Mouse (Mus musculus): ENCODE results near the gene Tmem63c.

Tmem63c gene

GRCm38 (mm10) chr12:87021040-87021439 lies at the start of gene Tmem63c:
TSS of gene Tmem63c (plus strand) at chr12:87021340.
- in situ Hi-C loops (cut with MboI, MseI), result no loop called here

DNA sequence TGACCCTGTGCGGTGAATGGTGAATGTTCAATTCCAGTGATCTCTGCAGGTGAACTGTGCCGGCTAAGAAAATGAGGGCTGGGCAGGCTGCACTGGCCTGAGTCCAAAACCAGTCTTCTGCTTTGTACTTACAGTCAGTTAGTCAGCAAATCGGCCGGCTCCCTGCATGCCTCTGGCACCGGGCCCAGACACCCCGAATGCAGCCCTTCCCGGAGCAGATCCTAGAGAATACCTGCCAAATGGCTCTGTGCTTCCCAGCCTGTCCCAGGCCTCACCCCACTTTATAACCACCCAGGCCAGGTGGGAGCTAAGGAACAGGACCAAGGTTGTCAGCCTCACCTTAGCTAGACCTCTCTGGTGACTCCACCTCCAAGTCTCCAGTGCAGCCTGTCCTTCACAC lies 47.9 kb upstream of the Tmem63c start:
- in situ Hi-C loops (cut with MboI, MseI), result no loop called here

DNA sequence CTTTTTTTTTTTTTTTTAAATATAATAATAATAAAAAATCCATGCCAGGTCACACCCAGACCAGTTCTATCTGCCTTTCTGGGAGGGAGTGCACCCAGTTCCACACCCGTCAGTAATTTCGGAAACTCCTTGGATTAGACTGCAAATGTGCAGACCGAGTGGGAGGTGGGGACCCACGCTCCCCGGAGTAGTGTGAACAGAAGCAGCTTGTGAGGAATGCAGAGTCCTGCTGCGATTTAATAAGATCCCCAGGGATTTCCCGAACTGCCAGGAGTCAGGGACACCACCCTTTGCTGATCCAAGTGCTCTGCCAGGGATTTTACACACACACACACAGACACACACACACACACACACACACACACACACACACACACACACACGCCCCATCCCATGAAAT lies 47.4 kb upstream of the Tmem63c start:
- in situ Hi-C loops (cut with MboI, MseI), result no loop called here

DNA sequence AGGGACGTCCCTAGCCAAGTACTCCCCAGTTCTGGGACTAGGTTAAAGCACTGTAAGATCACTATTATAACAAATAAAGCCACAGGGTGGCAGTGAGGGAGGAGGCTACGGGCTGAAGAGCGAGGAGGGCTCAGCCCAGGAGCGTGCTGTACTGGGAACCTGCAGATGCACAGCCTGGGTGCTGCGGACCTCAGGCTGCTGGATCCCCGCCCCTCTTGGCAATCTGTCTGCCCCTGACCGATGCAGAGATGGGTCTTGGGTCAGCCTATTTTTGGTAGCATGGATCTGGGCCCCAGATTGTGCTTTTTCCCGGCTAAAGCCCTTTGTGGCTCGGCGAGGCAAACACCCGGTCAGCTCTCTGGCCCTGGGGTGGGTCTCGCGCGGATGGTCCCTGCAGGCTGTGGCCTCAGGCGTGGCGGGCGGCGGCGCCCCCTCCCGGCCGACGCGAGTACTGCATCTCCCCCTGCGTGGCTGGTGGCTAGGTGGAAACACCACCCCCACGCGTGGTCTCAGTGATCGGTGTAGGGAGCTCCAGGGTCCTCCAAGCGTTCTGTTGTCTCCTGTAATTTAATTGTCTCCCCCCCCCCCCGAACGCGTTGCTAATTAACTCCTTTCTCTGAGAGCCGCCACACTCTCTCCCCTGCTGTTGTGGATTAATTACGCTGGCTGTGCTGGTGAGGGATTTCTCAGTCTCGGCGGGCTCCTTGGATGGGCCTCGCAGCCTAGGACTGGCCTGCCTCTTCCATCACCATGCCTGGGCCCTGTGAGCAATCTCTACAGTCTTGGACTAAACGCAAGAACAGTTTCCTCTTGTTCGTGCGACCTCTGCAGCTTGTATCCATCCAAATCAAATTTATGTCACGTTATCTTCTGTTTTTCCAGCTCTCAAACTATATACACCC lies 46.5 kb upstream of the Tmem63c start:
- in situ Hi-C loops (cut with MboI, MseI), result loop anchor here (5.0 kb wide), 1 partner anchor 207 kb away; no protein-coding TSS in a partner anchor

DNA sequence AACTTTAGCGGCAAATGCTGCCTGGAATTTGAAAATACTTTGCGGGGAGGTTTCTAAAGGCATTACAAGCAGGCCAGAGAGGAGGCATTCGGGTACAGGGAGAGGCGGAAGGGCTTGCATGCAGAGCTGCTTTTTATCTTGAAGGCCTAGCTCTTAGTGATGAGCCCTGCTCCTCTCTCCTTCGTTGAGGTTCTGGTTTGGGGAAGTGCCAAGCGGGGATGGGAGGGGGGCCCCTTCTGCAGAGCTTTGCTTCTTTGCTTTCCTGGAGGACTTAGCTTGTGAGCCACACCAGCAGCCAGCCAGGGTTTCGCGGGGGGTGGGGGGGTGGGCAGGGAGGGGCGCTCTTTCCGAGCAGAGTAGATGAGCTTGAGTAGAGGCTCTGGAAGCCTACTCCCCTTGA lies 45.4 kb upstream of the Tmem63c start:
- in situ Hi-C loops (cut with MboI, MseI), result loop anchor here (5.0 kb wide), 1 partner anchor 208 kb away; no protein-coding TSS in a partner anchor

DNA sequence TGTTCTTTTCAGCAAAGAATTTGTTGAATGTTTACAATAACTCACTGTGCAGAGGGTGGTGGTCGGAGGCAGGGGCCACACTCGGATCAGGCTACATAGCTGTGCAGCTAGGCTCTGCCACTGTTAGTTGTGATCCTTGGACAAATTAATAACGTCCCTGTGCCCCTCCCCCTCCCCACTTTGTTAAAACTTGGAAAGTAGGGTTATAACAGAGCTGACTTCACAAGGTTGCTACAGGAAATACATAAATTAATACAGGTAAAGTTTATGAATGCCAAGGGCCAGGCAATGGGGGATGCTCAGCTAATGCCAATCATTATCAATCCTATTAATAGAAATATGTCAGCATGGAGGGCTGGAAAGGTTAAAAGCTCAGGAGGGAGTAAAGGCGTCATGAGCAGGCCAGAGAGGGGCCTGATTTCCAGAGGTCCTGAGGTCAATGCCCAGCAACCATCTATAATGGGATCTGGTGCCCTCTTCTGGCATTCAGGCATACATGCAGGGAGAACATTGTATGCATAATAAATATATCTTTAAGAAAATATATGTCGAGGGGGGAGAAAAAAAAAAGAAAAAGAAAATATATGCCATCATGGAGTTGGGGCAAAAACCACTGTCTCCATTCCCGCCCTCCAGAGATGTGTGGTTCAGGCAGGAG lies 44.5 kb upstream of the Tmem63c start:
- in situ Hi-C loops (cut with MboI, MseI), result loop anchor here (5.0 kb wide), 1 partner anchor 209 kb away; no protein-coding TSS in a partner anchor

GRCm38 (mm10) chr12:86977833-86978232 lies 43.3 kb upstream of the Tmem63c start:
- in situ Hi-C loops (cut with MboI, MseI), result loop anchor here (5.0 kb wide), 1 partner anchor 211 kb away; no protein-coding TSS in a partner anchor

GRCm38 (mm10) chr12:86981180-86981579 lies 40.0 kb upstream of the Tmem63c start:
- in situ Hi-C loops (cut with MboI, MseI), result no loop called here

GRCm38 (mm10) chr12:86983470-86984193 lies 37.5 kb upstream of the Tmem63c start:
- in situ Hi-C loops (cut with MboI, MseI), result no loop called here

- in situ Hi-C loops (cut with MboI, MseI), result no loop called here
Observed at GRCm38 (mm10) chr12:86984194-86984555, 37.0 kb upstream of the Tmem63c start.

- in situ Hi-C loops (cut with MboI, MseI), result no loop called here
Observed at GRCm38 (mm10) chr12:86986562-86986961, 34.6 kb upstream of the Tmem63c start.

- in situ Hi-C loops (cut with MboI, MseI), result no loop called here
Observed at GRCm38 (mm10) chr12:86988227-86988626, 32.9 kb upstream of the Tmem63c start.

DNA sequence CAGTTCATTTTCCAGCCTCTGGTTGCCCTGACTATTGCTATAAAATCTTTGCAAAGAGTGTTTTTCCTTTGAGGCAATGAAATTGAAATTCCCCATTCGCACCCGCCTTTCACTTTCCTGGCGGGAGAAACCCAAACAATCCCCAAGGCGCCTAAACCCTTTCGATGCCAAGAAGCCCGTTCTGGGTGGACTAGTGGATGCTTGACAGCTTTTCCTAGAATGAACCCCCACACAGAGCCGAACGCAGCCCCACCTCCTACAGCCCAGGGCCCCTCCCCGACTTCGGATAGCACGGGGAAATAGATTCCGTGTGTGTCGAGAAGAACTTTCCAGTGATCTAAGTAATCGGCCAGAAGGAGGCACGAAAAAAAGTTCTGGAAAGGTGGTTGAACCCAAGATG lies 31.8 kb upstream of the Tmem63c start:
- in situ Hi-C loops (cut with MboI, MseI), result no loop called here

GRCm38 (mm10) chr12:86989890-86990754 lies 31.0 kb upstream of the Tmem63c start, which contains the start of gene Zdhhc22:
TSS of gene Zdhhc22 (minus strand) at chr12:86990430.
- in situ Hi-C loops (cut with MboI, MseI), result no loop called here

- in situ Hi-C loops (cut with MboI, MseI), result no loop called here
Observed at GRCm38 (mm10) chr12:86990755-86991110, 30.4 kb upstream of the Tmem63c start.

- in situ Hi-C loops (cut with MboI, MseI), result no loop called here
Observed at GRCm38 (mm10) chr12:86994166-86994565, 27.0 kb upstream of the Tmem63c start.

DNA sequence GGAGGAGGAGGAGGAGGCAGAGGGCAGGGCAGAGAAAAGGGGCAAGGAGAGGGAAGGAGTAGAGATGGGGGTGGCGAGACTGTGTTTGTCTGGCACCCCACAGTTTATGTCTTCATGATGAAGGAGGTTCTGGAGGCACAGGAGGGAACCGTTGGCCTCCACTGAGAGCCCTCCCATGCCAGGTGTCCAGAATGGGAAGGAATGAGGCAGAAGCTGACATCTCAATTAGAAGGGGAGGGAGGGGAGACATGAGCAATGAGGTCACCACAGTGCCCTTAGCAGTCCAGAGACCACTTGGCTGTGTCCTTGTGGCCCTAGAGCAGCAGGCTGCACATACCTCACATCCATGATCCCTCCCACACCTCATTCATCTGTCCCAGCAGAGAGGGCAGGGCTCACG lies 26.4 kb upstream of the Tmem63c start:
- in situ Hi-C loops (cut with MboI, MseI), result no loop called here

- in situ Hi-C loops (cut with MboI, MseI), result no loop called here
Observed at GRCm38 (mm10) chr12:86995931-86996330, 25.2 kb upstream of the Tmem63c start.

DNA sequence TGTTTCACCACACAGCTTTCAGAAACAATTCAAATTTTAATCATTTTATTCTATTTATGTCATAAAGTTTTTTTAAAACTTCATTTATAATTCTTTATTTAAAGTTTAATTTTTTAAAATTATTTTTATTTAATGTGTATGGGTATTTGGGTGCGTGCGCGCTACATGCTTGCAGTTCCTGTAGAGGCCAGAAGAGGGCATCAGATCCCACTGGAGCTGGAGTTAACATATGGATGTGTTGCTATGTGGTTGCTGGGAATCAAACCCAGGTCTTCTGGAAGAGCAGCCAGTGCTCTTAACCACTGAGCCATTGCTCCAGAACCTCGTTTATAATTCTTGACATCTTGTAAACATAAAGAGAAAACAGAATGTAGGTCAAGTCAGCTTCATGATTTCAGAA lies 22.4 kb upstream of the Tmem63c start:
- in situ Hi-C loops (cut with MboI, MseI), result no loop called here

DNA sequence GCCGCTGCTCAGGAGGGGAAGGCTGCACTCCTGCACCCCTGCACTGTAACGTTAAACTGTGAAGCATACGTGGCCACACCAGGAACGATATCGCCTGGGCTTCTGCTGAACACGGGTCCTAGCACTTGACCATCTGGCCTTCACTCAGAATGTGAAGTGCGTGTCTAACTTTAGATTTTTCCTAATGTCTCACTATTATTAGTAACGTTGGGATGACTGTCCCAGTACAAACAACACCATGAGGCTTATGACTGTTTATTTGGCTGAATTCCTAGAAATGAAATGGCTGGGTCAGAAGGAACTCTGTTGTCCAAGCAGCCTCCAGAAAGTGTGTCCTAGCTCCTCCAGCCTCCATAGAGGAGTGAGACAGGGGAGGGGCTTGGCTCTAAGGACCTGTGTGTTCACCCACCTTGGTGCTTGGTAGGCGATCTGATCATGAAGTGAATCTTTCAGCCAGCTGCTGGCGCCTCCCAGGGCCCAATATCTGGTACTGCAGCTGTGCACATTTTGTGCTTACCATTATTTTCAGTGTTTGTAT lies 21.8 kb upstream of the Tmem63c start:
- in situ Hi-C loops (cut with MboI, MseI), result no loop called here
